Mouse (Mus musculus): ENCODE data around the gene Dock11.

The Dock11 gene

DNA sequence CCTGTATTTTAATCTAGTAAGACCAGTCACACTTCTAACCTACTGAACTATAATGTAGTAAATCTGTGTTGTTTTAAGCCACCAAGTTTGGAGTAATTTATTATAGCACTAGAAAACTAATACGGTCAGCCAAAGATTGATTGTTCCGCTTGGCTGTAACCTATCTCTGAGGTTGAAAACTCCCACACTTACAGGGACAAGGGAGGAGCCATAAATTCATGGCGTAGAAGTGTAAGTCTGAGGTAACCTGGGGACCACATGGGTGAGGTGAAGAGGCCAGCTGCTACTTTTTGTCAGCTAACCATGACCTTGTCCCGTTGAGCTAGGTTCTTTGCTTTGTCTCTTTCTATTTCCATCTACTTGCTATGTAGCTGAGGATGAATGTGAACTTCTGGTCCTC lies 61.5 kb downstream of the Dock11 start:
- in situ Hi-C loops (cut with MboI) = no loop called here

DNA sequence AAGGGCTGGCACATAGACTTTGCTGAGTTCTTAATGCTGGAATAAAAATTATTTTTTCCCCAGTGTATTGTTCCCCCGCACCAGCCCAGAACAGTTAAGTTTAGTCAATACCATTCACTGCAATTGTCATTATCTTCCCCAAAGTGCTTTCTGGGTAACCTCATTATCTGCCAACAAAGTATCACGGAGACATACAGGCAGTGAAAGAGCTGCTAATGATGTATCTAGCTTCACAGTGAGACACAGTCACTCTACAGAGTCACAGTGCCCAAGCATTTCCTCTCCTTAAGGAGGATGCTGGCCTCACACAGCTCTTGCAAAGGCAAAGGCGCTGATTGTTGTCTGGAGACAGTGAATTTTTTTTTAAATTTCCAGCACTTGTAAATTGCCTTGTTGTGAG lies 63.3 kb downstream of the Dock11 start:
- in situ Hi-C loops (cut with MboI) = no loop called here

DNA sequence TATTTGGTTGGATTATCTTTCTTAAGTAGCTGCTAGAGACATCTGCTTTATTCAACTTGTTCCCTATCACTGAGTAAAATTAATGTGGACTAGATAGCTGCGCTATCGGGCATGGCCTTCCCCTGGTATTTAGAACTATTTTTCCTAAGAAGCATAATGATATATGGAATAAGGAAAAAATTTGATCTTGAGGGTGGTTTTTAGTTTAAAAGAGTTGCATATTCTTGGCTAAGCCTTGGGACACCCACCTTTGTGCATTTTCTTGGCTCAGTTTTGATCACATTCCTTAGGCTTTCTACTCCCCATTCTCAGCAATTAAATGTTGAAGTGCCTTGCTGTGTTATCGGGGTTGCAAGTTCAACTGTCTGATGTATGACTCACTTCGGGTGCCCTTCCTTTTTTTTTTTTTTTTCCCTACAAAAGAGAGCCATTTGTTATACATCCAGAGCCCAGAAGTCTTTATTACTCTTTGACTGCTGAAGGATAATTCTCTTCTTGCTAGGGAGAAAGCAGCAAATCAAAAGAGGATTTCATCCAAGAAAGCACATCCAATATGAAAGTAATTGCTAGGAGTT lies 64.0 kb downstream of the Dock11 start:
- in situ Hi-C loops (cut with MboI) = no loop called here

DNA sequence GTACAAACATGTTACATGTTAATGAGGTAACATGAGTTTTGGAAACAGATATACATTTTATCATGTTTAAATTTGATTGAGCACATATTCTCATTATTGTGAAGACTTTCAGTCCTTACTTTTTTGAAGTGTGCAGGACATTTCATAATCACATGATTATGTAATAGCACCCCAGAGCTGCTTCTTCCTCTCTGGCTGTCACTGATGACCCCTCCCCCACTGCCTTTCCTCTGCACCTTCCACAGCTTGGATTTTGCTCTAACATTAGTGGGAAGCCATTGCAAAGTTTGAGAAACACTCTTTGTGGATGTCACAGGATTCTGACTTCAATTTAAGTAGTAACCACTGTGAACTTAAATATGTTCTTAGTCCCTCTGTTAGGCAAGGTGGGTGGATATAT lies 67.6 kb downstream of the Dock11 start:
- in situ Hi-C loops (cut with MboI) = no loop called here

DNA sequence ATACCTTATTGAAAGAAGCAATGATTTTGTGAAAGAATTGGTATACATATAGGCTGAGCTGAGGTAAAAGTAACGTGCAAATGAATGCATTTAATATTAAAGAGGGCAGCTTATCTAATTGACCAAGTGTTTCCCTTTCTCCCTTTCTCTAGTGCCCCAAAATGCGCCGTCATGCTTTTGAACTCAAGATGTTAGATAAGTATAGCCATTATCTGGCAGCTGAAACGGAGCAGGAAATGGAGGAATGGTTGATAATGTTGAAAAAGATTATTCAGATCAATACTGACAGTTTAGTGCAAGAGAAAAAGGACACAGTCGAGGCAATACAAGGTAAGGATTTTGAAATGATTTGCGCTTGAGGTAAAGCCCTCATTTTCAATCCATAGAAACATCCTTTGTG lies 74.5 kb downstream of the Dock11 start:
- in situ Hi-C loops (cut with MboI) = no loop called here

DNA sequence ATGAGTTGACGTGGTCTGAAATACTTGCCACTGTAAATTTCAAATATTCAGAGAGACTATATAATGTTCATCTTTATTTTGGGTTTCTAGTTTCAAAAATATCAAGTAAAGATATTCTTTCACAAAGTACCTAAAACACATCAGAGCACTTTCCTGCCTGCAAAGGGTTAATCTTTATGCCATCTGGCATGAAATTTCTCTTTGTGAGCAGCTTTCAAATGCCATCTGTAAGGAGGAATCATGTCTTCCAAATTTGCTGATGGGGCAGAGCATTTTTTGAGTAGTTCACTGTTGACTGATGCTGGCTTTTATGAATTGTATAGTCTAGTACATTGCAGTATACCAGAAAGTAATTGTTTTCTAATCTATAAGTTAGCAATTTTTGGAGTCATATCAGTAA lies 80.6 kb downstream of the Dock11 start:
- in situ Hi-C loops (cut with MboI) = no loop called here

DNA sequence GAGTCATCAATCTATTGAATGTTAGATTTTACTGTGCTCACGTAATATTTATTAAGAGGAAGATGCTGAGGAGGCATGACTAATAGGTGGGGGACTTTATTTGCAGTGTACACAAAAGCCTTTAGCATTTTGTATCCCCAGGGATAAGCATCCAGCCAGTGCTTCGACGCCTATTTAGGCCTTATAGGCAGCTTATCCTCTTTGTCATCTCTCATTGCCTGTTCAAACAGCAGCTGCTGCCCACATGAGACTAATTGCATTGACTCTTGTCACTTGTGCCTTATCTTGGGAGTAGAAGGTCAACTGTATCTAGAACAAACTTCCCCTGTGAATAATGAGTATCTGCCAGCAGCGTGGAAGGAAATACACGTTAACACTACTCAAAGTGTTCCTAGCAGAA lies 88.0 kb downstream of the Dock11 start:
- in situ Hi-C loops (cut with MboI) = no loop called here

DNA sequence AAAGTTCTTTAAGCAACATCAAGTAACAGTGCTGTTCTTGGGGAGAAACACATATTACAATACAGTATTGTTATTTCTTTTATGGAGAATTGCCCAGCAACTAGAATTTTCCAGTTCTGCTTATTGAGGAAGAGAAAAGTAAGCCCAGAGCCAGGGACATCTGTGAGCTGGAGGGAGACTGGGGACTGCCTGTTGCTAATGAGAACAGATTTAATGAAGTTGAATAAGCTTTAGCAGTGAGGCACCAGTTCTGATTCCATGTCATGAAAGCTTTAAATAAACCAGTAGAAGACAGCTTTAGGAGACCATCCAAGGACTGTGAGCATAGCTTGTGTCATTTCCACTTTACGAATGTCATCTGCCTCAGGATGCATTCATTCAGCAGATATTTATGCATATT lies 99.3 kb downstream of the Dock11 start:
- in situ Hi-C loops (cut with MboI) = no loop called here

DNA sequence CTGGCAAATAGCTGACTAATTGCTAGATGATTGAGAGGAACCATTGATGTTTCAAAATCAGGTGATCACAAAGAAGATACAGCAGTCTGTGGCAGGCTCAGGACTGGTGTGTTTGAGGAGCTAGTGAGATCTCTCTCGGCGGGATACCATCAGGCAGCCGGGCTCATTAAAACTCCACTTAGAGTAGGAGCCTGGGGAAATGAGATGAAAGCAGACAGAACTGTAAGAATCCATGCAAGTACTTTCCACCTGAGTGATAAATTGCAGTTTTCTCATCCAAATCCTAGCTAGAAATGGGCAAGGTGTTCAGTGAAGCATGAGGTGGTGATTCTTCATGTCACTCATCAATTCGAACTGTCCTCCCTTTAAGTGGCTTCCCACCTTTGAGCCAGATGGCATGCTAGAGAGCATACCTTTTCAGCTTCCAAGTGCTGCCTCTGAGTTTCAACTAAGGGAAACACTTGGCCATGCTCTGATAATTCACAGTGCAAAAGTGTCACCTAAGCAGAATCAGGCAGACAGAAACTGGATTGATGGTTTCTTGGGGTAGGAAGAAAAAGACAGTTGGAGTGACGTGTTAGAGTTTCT lies 102.0 kb downstream of the Dock11 start:
- in situ Hi-C loops (cut with MboI) = no loop called here

DNA sequence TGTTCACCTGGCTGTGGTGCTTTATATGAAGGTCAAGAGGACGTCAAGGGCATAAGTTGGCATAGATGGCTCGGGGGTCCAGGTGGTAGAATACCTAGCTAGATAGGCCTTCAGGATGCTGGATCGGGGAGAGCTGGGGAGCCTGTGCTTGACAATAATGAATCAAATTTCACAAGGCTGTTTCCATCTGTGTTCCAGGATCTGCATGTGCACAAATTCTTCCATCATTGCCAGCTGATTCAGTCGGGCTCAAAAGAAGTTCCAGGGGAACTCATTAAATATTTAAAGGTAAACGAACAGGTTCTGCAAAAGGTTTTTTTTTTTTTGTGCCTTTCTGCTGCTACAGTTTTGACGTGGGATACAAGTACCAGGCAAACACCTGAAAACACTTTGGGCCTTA lies 105.6 kb downstream of the Dock11 start:
- in situ Hi-C loops (cut with MboI) = no loop called here

DNA sequence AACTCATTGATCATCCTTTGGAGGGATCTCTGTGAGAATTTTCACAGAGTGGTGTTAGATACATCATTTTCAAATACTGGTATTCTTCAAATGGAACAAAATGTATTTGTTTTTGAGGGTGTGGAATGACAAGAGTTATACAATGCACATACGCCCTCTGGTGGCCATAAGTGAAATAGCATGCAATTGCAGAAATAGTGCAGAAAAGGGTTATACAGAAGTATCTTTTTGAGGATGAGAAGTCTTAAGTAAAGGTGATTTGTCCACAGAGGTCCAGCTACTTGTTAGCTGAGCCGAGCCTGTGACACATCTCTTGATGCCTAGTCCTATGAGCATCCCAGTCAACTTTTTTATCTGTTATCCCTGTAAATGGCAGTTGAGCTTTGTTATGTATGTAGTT lies 108.4 kb downstream of the Dock11 start:
- in situ Hi-C loops (cut with MboI) = no loop called here

DNA sequence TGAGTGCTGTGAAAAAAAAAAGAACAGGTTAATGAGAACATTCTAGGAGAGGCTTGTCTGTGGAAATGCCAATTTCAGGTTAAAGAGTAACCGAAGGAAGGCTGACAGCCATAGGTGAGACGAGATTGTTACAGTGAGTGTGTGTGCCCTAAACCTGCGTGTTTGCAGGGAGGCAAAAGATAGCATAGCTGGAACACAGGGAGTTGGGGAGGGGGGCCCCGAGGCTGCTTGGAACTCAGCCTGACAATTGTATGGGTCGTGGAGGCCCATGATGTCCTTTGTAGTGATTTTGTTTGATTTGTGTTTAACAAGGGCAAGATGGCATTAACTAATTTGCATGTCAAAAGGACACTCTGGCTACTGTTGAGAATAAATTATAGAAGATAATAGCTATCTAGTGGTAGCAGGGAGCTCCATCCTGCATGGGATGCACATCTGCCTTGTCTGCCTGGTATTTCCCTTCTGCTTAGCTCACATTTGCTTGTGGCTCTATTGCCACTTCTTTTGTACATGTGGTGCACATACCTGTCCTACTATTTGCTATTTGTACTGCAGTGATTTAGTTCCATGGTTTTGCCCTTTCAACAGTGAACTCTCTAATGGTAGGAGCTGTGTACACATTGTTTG lies 109.3 kb downstream of the Dock11 start:
- in situ Hi-C loops (cut with MboI) = no loop called here

DNA sequence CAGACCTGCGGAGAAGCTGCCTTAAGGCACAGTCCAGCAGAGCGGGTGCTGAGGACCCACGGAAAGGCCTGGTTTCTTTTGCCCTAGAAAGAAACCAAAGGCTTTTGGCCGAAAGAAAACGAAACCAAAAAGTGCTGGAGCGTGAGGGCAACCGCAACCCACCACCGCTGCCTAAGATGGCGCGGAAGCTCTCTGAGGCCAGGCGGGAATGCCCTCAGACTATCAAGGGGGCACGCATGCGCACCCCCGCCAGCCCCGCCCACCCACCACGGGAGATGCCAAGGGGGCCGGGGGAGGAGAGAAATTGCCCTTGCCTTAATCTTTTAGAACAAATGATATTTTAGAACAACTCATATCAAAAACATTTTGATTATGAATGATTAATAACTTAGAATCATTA lies 137.0 kb downstream of the Dock11 start:
- in situ Hi-C loops (cut with MboI) = no loop called here

DNA sequence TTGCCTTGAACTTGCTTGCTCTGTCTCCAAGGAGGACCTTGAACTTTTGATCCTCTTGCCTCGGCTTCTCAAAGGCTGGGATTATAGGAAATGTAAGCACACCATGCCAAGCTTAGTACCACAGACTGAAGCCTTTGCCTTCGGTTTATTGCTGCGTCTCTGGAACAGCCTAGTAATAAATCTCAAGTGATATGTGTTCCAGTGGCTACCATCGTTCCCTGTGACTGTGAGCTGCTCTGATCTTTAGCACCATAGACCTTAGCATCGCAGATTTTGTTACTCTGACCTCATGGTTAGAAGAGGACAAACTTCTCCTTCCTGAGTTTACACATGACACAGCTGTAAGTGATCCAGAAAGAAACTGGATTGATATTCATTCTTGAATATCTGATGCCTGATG lies 142.5 kb downstream of the Dock11 start:
- in situ Hi-C loops (cut with MboI) = no loop called here

DNA sequence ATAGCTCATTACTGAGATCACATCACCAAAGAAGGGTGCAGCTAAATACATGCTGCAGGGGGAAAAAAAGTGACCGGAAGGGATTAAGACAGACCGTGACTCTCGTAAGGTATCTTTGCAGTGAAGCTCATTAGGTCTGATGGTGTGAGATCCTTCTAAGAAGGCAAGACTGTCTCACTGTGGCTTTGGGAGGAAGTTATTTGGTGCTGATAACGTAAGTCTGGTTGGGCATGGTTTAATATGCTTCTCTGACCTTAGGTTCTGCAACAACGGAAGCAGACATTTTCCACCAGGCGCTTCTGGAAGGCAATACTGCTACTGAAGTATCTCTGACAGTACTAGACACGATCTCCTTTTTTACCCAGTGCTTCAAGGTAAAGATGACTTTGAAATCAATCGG lies 145.4 kb downstream of the Dock11 start:
- in situ Hi-C loops (cut with MboI) = no loop called here

DNA sequence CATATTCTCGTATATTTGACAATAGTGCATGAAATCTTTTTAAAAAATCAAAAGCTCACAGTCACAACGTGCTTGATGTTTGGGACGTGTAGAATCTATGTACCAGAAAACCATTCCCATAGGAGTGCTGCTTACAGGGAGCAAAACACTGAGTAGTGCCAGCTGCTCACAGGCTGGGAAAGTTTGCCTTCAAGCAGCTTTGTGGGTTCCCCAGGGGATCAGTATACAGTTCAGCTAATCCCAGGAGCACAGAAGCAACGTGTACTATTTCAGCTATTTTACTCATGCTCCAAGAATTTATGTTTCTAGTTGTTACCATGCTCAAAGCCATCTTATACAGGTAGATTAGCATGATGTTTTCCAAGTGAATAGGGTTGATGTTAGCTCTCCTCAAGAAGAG lies 157.1 kb downstream of the Dock11 start:
- in situ Hi-C loops (cut with MboI) = no loop called here

DNA sequence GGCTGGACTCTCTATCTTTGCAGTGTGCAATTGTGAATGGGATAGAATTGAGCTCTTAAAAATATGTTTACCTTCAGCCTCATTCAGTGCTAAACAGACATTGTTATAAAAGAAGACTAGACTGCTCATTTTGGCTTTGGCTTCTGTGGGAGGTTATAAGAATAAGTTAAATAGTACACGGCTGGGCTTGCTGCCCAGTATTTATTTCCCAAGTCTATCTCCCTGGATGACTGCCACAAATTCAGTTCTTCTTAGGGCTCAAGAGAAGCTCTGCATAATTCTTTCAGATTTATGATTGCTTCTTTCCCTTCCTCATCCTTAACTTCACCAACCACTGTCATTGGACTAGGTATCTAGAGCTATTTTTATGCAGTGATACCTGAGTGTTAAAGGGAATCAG lies 158.8 kb downstream of the Dock11 start:
- in situ Hi-C loops (cut with MboI) = no loop called here

DNA sequence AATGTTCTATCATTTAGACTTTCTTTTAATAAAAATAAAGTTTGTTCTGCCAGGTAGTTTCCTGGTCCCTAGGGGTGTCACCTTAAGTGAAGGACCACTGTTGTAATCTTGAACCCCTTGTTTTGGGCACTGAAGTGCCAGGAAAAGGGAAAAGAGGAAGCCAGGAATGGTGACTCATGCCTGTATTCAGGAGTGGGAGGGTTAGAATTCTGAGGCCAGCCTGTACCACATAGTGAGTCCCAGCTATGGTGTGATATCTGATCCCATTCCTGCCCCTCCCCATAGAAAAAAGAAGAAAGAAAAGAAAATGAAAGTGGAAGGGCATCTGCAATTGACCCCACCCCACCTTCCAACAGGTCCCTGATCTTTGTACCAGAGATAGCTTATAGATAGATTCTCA lies 161.7 kb downstream of the Dock11 start:
- in situ Hi-C loops (cut with MboI) = no loop called here

DNA sequence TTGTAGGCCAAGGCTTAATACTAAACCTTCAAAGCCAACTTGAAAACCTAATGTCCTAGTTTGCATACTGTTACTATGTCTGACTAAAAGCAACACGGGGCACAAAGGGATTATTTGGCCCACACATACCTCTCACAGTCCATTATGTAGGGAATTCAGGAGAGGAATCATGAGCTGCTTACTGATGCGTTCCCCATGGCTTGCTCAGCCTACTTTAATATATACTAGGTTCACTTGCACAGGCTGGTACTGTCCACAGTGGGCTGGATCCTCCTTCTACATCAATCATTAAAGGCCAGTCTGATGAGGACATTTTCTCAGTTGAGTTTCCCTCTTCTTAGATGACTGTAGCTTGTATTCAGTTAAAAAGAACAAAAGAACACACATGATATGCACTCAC lies 185.4 kb downstream of the Dock11 start:
- in situ Hi-C loops (cut with MboI) = no loop called here

DNA sequence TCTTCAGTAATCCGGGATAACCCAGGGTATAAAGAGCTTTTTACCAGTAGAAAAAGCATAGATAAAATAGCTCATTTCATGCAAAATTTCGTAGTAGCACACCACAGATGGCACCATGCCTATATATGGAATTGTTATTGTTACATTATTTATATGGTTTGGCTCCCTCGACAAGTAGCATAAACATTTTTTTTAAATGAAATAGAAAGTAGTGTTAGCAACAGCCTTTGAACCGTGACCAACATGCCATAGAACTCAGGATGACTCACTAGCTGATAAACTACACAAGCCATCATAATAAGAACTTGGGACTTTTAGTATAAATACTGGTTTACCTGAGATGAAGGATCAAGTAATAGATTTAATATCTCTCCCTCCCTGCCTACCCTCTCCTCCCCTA lies 188.5 kb downstream of the Dock11 start:
- in situ Hi-C loops (cut with MboI) = no loop called here

DNA sequence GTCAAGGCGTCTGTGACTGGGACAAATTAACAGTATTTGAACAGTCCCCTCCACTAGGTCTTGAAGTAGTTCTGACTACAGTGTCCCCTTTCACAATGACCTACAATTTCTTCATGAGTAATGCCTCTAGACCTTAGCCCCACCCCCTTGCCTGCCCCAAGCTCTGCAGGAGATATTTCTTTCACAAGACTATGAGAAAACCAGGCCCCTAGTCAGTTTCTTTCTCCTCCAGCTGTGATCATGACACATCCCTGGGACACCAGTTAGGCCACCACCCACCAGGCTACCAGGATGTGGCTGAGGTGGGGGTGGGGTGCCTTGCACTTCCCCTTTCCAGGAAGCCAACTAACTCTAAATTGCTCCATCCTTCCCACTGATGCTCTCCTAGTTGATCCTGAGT lies 194.3 kb downstream of the Dock11 start:
- in situ Hi-C loops (cut with MboI) = no loop called here

DNA sequence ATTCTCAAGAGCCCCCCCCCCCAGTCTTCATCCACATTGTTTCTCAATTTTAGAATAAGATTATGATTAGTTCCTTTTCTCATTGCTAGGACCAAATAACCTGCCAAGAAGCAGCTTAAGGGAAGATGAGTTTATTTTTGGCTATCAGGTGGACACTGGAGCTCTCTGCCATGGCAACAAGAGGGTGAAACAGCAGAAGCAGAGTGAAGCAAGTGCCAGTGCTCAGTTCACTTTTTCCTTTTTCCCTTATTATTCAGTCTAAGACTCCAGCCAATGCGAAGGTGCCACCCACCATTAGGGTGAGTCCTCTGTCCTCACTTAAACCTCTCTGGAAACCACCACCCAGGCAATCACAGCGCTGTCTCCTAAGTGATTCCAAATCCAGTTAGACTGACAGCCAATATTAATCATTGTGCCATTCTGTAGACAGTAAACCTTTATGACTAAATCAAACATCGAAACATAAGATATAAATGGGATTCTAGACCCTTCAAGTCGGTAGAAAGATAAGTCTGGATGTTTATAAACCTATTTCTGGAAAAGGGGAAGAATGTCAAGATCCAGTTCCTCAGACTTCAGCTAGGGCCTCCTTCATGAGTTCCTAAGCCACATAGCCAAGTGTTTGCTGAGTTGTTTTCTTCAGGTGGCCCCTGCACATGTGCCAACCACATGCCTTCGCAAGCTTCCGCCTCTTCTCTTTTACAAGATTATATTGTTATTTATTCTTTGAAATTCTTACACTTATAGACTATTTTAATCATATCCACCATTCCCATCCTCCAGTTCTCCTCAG lies 200.0 kb downstream of the Dock11 start:
- in situ Hi-C loops (cut with MboI) = no loop called here

DNA sequence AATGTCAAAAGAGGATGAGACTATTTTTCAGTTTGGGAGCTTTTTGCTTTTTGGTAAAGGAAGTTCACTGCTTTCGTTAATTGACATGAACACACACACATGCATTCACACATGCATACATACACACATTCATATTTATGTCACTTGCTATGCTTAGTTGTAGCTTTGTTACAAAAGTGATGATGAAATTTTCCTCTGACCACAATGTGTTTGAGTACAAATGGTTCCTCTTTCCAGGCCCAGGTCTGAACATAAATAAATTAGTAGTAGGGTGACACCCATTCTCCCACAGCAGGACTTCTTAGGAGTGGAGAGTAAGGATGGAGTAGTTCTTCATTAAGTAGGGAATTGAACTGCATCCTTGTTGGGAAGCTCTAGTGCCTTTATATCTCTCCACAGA lies 212.3 kb downstream of the Dock11 start:
- in situ Hi-C loops (cut with MboI) = no loop called here
